Mouse (Mus musculus) midbrain, embryonic 15.5 days (tissue): ENCODE measurements around the gene AI413582. TPM values are rescaled to one million over a fixed set of nuclear protein-coding genes. Genes with fewer than 3 reads are reported as not detected.

ENCODE experiments used
- ATAC-seq: fragments of 200-750 bp; cut with Nextera tagmentation; replicated peaks from 2 replicates; pipeline ENCODE4 v1.8.0; 2017; ENCODE audit warnings: moderate TSS enrichment
- H3K27ac ChIP-seq: fragments of 300-500 bp; sonication (generic); 2 replicates; pipeline ENCODE4 v1.5.1; 2015; ENCODE audit warnings: mild to moderate bottlenecking, inconsistent platforms
- H3K27me3 ChIP-seq: fragments of 300-500 bp; sonication (generic); replicated peaks from 2 replicates; pipeline ENCODE4 v1.6.1; 2015; ENCODE audit warnings: inconsistent platforms
- H3K36me3 ChIP-seq: fragments of 300-500 bp; sonication (generic); replicated peaks from 2 replicates; pipeline ENCODE4 v1.6.1; 2015; ENCODE audit warnings: inconsistent platforms
- H3K4me1 ChIP-seq: fragments of 300-500 bp; sonication (generic); 2 replicates; pipeline ENCODE4 v1.6.1; 2015; ENCODE audit warnings: inconsistent platforms
- H3K4me2 ChIP-seq: fragments of 300-500 bp; sonication (generic); 2 replicates; pipeline ENCODE4 v1.6.1; 2015; ENCODE audit warnings: inconsistent platforms, mild to moderate bottlenecking, moderate library complexity
- H3K4me3 ChIP-seq: fragments of 300-500 bp; sonication (generic); 2 replicates; pipeline ENCODE4 v1.5.1; 2015; ENCODE audit warnings: mild to moderate bottlenecking, inconsistent platforms
- H3K9ac ChIP-seq: fragments of 300-500 bp; sonication (generic); 2 replicates; pipeline ENCODE4 v1.6.1; 2015; ENCODE audit warnings: mild to moderate bottlenecking, inconsistent platforms
- H3K9me3 ChIP-seq: fragments of 300-500 bp; sonication (generic); 2 replicates; pipeline ENCODE4 v1.6.1; 2016; ENCODE audit warnings: inconsistent platforms
- WGBS: fragments of 180-500 bp; shearing (Covaris S2); methylation state at CpG from one replicate; pipeline ENCODE4 v1.1.7; 2015; ENCODE audit warnings: mixed read lengths; 5-methylcytosine and 5-hydroxymethylcytosine counted together
- polyA plus RNA-seq: library from polyadenylated mRNA; unstranded; fragments of >200 nt; fragmentation: Nextera tagmentation; extraction: Ambion mirVana; gene quantifications from 2 replicates; pipeline ENCODE4 v1.2.1, GENCODE M21; 2015

Gene AI413582
- 57.0 and 59.5 TPM in 2 replicates for polyA plus RNA-seq

- Histone ChIP-seq H3K4me1 (peaks cover 31% of the 10 kb centered on the region), H3K27me3 (no peaks in the 10 kb centered on the region), H3K27ac (peak within 1 kb of the TSS; percentile 71), H3K9me3 (no peaks in the 10 kb centered on the region), H3K4me3 (peak within 1 kb of the TSS; percentile 78), H3K36me3 (no peaks in the 10 kb centered on the region), H3K9ac (peak within 1 kb of the TSS; percentile 73), H3K4me2 (peak within 1 kb of the TSS; percentile 93)
- peak; percentile 96 for ATAC-seq
- under 1% methylated on average over 58 of the region's 58 CpGs for WGBS
Observed at GRCm38 (mm10) chr17:27565163-27565941, at the start of gene AI413582. AI413582 (minus strand) TSS chr17:27565756.

- Histone ChIP-seq H3K4me1 (peaks cover 41% of the 10 kb centered on the region), H3K27me3 (no peaks in the 10 kb centered on the region), H3K4me2 (no peak overlapping the region), H3K4me3 (no peak overlapping the region), H3K9me3 (no peaks in the 10 kb centered on the region), H3K36me3 (no peaks in the 10 kb centered on the region), H3K27ac (no peak overlapping the region), H3K9ac (no peak overlapping the region)
- no peak for ATAC-seq
- 73% methylated on average over 4 of the region's 4 CpGs for WGBS
Observed at GRCm38 (mm10) chr17:27613016-27613415, 47.5 kb upstream of the AI413582 start.

GRCm38 (mm10) chr17:27611994-27612393, 46.4 kb upstream of the AI413582 start:
- Histone ChIP-seq H3K9me3 (no peaks in the 10 kb centered on the region), H3K27me3 (no peaks in the 10 kb centered on the region), H3K4me3 (no peak overlapping the region), H3K4me2 (no peak overlapping the region), H3K27ac (no peak overlapping the region), H3K36me3 (no peaks in the 10 kb centered on the region), H3K9ac (no peak overlapping the region), H3K4me1 (peaks cover 41% of the 10 kb centered on the region)
- 83% methylated on average over 5 of the region's 5 CpGs for WGBS
- no peak; the same call in 1 of the 2 replicates for ATAC-seq

GRCm38 (mm10) chr17:27611519-27611884, 45.9 kb upstream of the AI413582 start:
- Histone ChIP-seq H3K36me3 (no peaks in the 10 kb centered on the region), H3K4me3 (no peak overlapping the region), H3K9ac (no peak overlapping the region), H3K27me3 (no peaks in the 10 kb centered on the region), H3K27ac (no peak overlapping the region), H3K4me1 (peaks cover 41% of the 10 kb centered on the region), H3K9me3 (no peaks in the 10 kb centered on the region), H3K4me2 (no peak overlapping the region)
- ATAC-seq = no peak
- 83% methylated on average over 3 of the region's 3 CpGs for WGBS

GRCm38 (mm10) chr17:27610679-27611518, 45.3 kb upstream of the AI413582 start:
- WGBS = 76% methylated on average over 10 of the region's 10 CpGs
- Histone ChIP-seq H3K36me3 (no peaks in the 10 kb centered on the region), H3K9ac (no peak overlapping the region), H3K27ac (no peak overlapping the region), H3K9me3 (no peaks in the 10 kb centered on the region), H3K4me3 (no peak overlapping the region), H3K27me3 (no peaks in the 10 kb centered on the region), H3K4me1 (peaks cover 45% of the 10 kb centered on the region), H3K4me2 (no peak overlapping the region)
- no peak for ATAC-seq

GRCm38 (mm10) chr17:27609576-27609975, 44.0 kb upstream of the AI413582 start:
- Histone ChIP-seq H3K4me2 (no peak overlapping the region), H3K36me3 (no peaks in the 10 kb centered on the region), H3K27ac (no peak overlapping the region), H3K27me3 (no peaks in the 10 kb centered on the region), H3K4me3 (no peak overlapping the region), H3K4me1 (peaks cover 47% of the 10 kb centered on the region), H3K9ac (no peak overlapping the region), H3K9me3 (no peaks in the 10 kb centered on the region)
- ATAC-seq = no peak
- 87% methylated on average over 7 of the region's 7 CpGs for WGBS

GRCm38 (mm10) chr17:27603522-27604234, 38.1 kb upstream of the AI413582 start:
- 71% methylated on average over 21 of the region's 21 CpGs for WGBS
- Histone ChIP-seq H3K9ac (no peak overlapping the region; the same call in 1 of the 2 replicates), H3K27me3 (no peaks in the 10 kb centered on the region), H3K9me3 (no peaks in the 10 kb centered on the region), H3K4me1 (peaks cover 49% of the 10 kb centered on the region), H3K27ac (no peak overlapping the region), H3K4me3 (no peak overlapping the region), H3K36me3 (no peaks in the 10 kb centered on the region), H3K4me2 (no peak overlapping the region)
- no peak for ATAC-seq

GRCm38 (mm10) chr17:27603036-27603435, 37.5 kb upstream of the AI413582 start:
- no peaks in the 10 kb centered on the region for H3K27me3 ChIP-seq
- WGBS = 87% methylated on average over 2 of the region's 2 CpGs
- H3K4me2 ChIP-seq = no peak overlapping the region
- H3K4me3 ChIP-seq = no peak overlapping the region
- H3K36me3 ChIP-seq = no peaks in the 10 kb centered on the region
- no peak for ATAC-seq
- H3K4me1 ChIP-seq = peaks cover 53% of the 10 kb centered on the region
- no peak overlapping the region for H3K27ac ChIP-seq
- no peaks in the 10 kb centered on the region for H3K9me3 ChIP-seq
- no peak overlapping the region for H3K9ac ChIP-seq

GRCm38 (mm10) chr17:27600869-27601268, 35.3 kb upstream of the AI413582 start:
- H3K27me3 ChIP-seq = no peaks in the 10 kb centered on the region
- no peaks in the 10 kb centered on the region for H3K9me3 ChIP-seq
- H3K4me3 ChIP-seq = no peak overlapping the region
- no peak overlapping the region for H3K27ac ChIP-seq
- no peak overlapping the region for H3K9ac ChIP-seq
- ATAC-seq = 0 out of 2 replicates have a peak, but pooled peaks have one; percentile 18
- peaks cover 49% of the 10 kb centered on the region for H3K4me1 ChIP-seq
- no peak overlapping the region for H3K4me2 ChIP-seq
- 65% methylated on average over 5 of the region's 5 CpGs for WGBS
- peaks cover 4% of the 10 kb centered on the region; the same call in 1 of the 2 replicates for H3K36me3 ChIP-seq

GRCm38 (mm10) chr17:27600286-27600685, 34.7 kb upstream of the AI413582 start:
- no peak overlapping the region for H3K4me3 ChIP-seq
- no peaks in the 10 kb centered on the region for H3K9me3 ChIP-seq
- 91% methylated on average over 3 of the region's 3 CpGs for WGBS
- ATAC-seq = no peak
- H3K9ac ChIP-seq = no peak overlapping the region
- peaks cover 50% of the 10 kb centered on the region for H3K4me1 ChIP-seq
- H3K27ac ChIP-seq = no peak overlapping the region
- H3K36me3 ChIP-seq = peaks cover 4% of the 10 kb centered on the region; the same call in 1 of the 2 replicates
- H3K4me2 ChIP-seq = no peak overlapping the region
- H3K27me3 ChIP-seq = no peaks in the 10 kb centered on the region

GRCm38 (mm10) chr17:27596376-27597190, 31.0 kb upstream of the AI413582 start:
- Histone ChIP-seq H3K36me3 (peaks cover 25% of the 10 kb centered on the region; the same call in 1 of the 2 replicates), H3K27me3 (no peaks in the 10 kb centered on the region), H3K27ac (no peak overlapping the region), H3K4me1 (peaks cover 23% of the 10 kb centered on the region; the same call in 1 of the 2 replicates), H3K4me2 (no peak overlapping the region), H3K9me3 (no peaks in the 10 kb centered on the region), H3K4me3 (no peak overlapping the region), H3K9ac (no peak overlapping the region)
- WGBS = 83% methylated on average over 21 of the region's 21 CpGs
- ATAC-seq = no peak
